Mouse (Mus musculus): Measurements from ENCODE around the gene Gm10401. TPM values are rescaled to one million over a fixed set of nuclear protein-coding genes. Genes with fewer than 3 reads are reported as not detected.

Gene Gm10401
- polyA plus RNA-seq, 1 experiment from 2014 or later: 9.2 TPM

GRCm38 (mm10) chr5:115053791-115054396 lies 44.2 kb downstream of the Gm10401 start:
- no peaks in the 10 kb centered on the region for H3K9me3 ChIP-seq (replicated peaks; ENCODE audit: control insufficient read depth, low read length)
- peaks cover 41% of the 10 kb centered on the region for H3K4me1 ChIP-seq (ENCODE audit: control insufficient read depth, insufficient read depth, low read length)
- H3K27me3 ChIP-seq (ENCODE audit: control insufficient read depth, insufficient read depth, low read length): no peaks in the 10 kb centered on the region
- H3K36me3 ChIP-seq (ENCODE audit: control insufficient read depth, insufficient read depth): no peaks in the 10 kb centered on the region
- no peak overlapping the region for H3K4me2 ChIP-seq (ENCODE audit: low read depth, low read length)
- WGBS: 80% methylated on average over 22 of the region's 22 CpGs
- H3K27ac ChIP-seq (ENCODE audit: low read length): no peak overlapping the region
- ATAC-seq (replicated peaks; ENCODE audit: extremely low read depth, insufficient read depth, low FRiP score): no peak
- no peak overlapping the region for H3K9ac ChIP-seq (ENCODE audit: low read length)
- no peak overlapping the region for H3K4me3 ChIP-seq (ENCODE audit: low read length)

DNA sequence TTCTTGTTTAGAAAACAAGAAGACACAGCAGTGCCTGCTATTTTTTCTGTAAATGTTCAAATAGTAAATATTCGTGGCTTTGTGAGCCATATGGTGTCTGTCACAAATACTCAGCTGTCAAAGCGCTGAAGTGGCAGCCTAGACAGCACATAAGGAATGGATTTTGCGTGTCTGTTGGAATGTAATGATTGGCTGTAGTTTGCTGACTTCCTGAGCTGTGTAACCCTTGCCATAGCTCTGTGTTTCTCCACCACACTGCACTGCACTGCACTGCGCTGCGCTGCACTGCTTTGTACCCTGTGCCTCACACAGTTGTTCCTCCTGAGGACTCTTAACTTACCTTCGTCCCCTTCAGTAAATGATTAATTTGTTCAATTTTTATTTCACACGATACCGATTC lies 45.5 kb downstream of the Gm10401 start:
- H3K4me2 ChIP-seq (ENCODE audit: low read depth, low read length): no peak overlapping the region
- WGBS: 62% methylated on average over 8 of the region's 8 CpGs

DNA sequence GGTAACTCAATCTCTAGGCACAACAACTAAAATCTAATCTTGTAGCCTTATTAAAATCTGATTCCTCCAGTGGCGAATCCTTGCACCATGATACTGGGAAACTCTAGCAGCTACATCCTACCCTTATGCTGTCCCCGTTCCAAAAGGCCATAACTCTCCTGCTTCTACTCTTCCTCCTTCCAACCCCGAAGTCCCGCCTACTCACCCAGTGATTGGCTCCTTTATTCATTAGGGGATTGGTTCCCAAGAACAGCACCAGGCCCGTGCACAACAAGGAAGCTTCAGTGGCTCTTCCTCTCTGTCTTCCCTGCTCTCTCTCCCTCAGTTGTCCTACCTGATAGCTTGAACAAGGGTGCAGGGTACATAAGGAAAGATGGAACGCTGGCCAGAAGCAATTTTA lies 47.3 kb downstream of the Gm10401 start:
- Histone ChIP-seq H3K27ac (ENCODE audit: low read length) (no peak overlapping the region), H3K4me2 (ENCODE audit: low read depth, low read length) (no peak overlapping the region), H3K27me3 (ENCODE audit: control insufficient read depth, insufficient read depth, low read length) (no peaks in the 10 kb centered on the region), H3K4me1 (ENCODE audit: control insufficient read depth, insufficient read depth, low read length) (peaks cover 39% of the 10 kb centered on the region), H3K9ac (ENCODE audit: low read length) (no peak overlapping the region), H3K4me3 (ENCODE audit: low read length) (no peak overlapping the region), H3K36me3 (ENCODE audit: control insufficient read depth, insufficient read depth) (no peaks in the 10 kb centered on the region), H3K9me3 (replicated peaks; ENCODE audit: control insufficient read depth, low read length) (no peaks in the 10 kb centered on the region)
- no peak for ATAC-seq (replicated peaks; ENCODE audit: extremely low read depth, insufficient read depth, low FRiP score)
- 85% methylated on average over 6 of the region's 6 CpGs for WGBS

More for the DNA sequence above, 45.5 kb downstream of the Gm10401 start:
- Histone ChIP-seq H3K27ac (ENCODE audit: low read length) (no peak overlapping the region), H3K4me3 (ENCODE audit: low read length) (no peak overlapping the region), H3K36me3 (ENCODE audit: control insufficient read depth, insufficient read depth) (no peaks in the 10 kb centered on the region), H3K9ac (ENCODE audit: low read length) (no peak overlapping the region), H3K9me3 (replicated peaks; ENCODE audit: control insufficient read depth, low read length) (no peaks in the 10 kb centered on the region), H3K27me3 (ENCODE audit: control insufficient read depth, insufficient read depth, low read length) (no peaks in the 10 kb centered on the region), H3K4me1 (ENCODE audit: control insufficient read depth, insufficient read depth, low read length) (peaks cover 41% of the 10 kb centered on the region)
- ATAC-seq (replicated peaks; ENCODE audit: extremely low read depth, insufficient read depth, low FRiP score): peak; percentile 46; the same call in 1 of the 2 replicates

DNA sequence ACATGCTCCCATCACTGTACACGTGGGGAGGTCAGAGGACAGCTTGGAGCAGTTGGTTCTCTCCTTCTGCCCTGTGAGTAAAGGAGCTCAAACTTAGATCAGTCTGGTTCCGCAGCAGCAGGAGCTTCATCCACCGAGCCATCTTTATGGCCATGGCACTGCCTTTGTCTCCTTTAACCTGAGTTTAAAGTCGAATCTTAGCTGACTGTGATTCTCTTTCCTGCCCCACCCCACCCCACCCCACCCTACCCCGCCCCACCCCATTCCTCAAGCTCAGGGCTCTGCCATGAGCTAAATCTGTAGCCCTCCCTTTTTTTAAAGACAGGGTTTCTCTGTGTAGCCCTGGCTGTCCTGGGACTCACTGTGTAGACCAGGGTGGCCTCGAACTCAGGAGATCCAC lies 48.4 kb downstream of the Gm10401 start:
- 85% methylated on average over 6 of the region's 6 CpGs for WGBS
- Histone ChIP-seq H3K4me1 (ENCODE audit: control insufficient read depth, insufficient read depth, low read length) (peaks cover 36% of the 10 kb centered on the region), H3K4me2 (ENCODE audit: low read depth, low read length) (no peak overlapping the region), H3K36me3 (ENCODE audit: control insufficient read depth, insufficient read depth) (no peaks in the 10 kb centered on the region), H3K9me3 (replicated peaks; ENCODE audit: control insufficient read depth, low read length) (no peaks in the 10 kb centered on the region), H3K9ac (ENCODE audit: low read length) (no peak overlapping the region), H3K27me3 (ENCODE audit: control insufficient read depth, insufficient read depth, low read length) (no peaks in the 10 kb centered on the region), H3K4me3 (ENCODE audit: low read length) (no peak overlapping the region), H3K27ac (ENCODE audit: low read length) (no peak overlapping the region)
- no peak for ATAC-seq (replicated peaks; ENCODE audit: extremely low read depth, insufficient read depth, low FRiP score)

Other genes with a start within 250 kb of the Gm10401 start
- gene 4930519G04Rik, start 244.6 kb downstream of the Gm10401 start, polyA plus RNA-seq (2015; fragmentation: Nextera tagmentation; extraction: Ambion mirVana): not detected in 2 replicates
- gene Gm9936, start 239.6 kb downstream of the Gm10401 start, polyA plus RNA-seq (2015; fragmentation: Nextera tagmentation; extraction: Ambion mirVana): not detected in 2 replicates
- 15.4 and 26.9 TPM in 2 replicates for gene Oasl2, start 201.4 kb downstream of the Gm10401 start, polyA plus RNA-seq (2015; fragmentation: Nextera tagmentation; extraction: Ambion mirVana)
- 0.89 and 1.4 TPM in 2 replicates for gene Oasl1, start 175.1 kb downstream of the Gm10401 start, polyA plus RNA-seq (2015; fragmentation: Nextera tagmentation; extraction: Ambion mirVana)
- 32.6 and 37.1 TPM in 2 replicates for gene 2210016L21Rik, start 156.1 kb downstream of the Gm10401 start, polyA plus RNA-seq (2015; fragmentation: Nextera tagmentation; extraction: Ambion mirVana)
- 0.22 and 0.46 TPM in 2 replicates for gene Hnf1a, start 127.2 kb downstream of the Gm10401 start, polyA plus RNA-seq (2015; fragmentation: Nextera tagmentation; extraction: Ambion mirVana)
- 6.8 and 7.3 TPM in 2 replicates for gene Sppl3, start 87.2 kb downstream of the Gm10401 start, polyA plus RNA-seq (2015; fragmentation: Nextera tagmentation; extraction: Ambion mirVana)
- 140 and 143 TPM in 2 replicates for gene Acads, start 21.1 kb upstream of the Gm10401 start, polyA plus RNA-seq (2015; fragmentation: Nextera tagmentation; extraction: Ambion mirVana)
- 20.7 and 22.6 TPM in 2 replicates for gene Unc119b, start 36.7 kb upstream of the Gm10401 start, polyA plus RNA-seq (2015; fragmentation: Nextera tagmentation; extraction: Ambion mirVana)
- gene Mlec, start 59.9 kb upstream of the Gm10401 start, polyA plus RNA-seq (2015; fragmentation: Nextera tagmentation; extraction: Ambion mirVana): 50.7 and 55.8 TPM in 2 replicates
- 0.51 and 1.1 TPM in 2 replicates for gene Cabp1, start 96.1 kb upstream of the Gm10401 start, polyA plus RNA-seq (2015; fragmentation: Nextera tagmentation; extraction: Ambion mirVana)
- gene Pop5, start 137.5 kb upstream of the Gm10401 start, polyA plus RNA-seq (2015; fragmentation: Nextera tagmentation; extraction: Ambion mirVana): 70.5 and 76.5 TPM in 2 replicates
- 126 and 133 TPM in 2 replicates for gene Rnf10, start 174.6 kb upstream of the Gm10401 start, polyA plus RNA-seq (2015; fragmentation: Nextera tagmentation; extraction: Ambion mirVana)
- 91.0 and 95.7 TPM in 2 replicates for gene Coq5, start 181.4 kb upstream of the Gm10401 start, polyA plus RNA-seq (2015; fragmentation: Nextera tagmentation; extraction: Ambion mirVana)
- 1,055 and 1,099 TPM in 2 replicates for gene Dynll1, start 202.7 kb upstream of the Gm10401 start, polyA plus RNA-seq (2015; fragmentation: Nextera tagmentation; extraction: Ambion mirVana)
- gene Srsf9, start 228.9 kb upstream of the Gm10401 start, polyA plus RNA-seq (2015; fragmentation: Nextera tagmentation; extraction: Ambion mirVana): 94.3 and 131 TPM in 2 replicates
- gene Gatc, start 242.9 kb upstream of the Gm10401 start, polyA plus RNA-seq (2015; fragmentation: Nextera tagmentation; extraction: Ambion mirVana): 22.4 and 24.6 TPM in 2 replicates
- 39.2 and 40.2 TPM in 2 replicates for gene Triap1, start 242.9 kb upstream of the Gm10401 start, polyA plus RNA-seq (2015; fragmentation: Nextera tagmentation; extraction: Ambion mirVana)